Comparison of ENCODE assay signal across 14 mouse cellular contexts in the genomic region with DNA sequence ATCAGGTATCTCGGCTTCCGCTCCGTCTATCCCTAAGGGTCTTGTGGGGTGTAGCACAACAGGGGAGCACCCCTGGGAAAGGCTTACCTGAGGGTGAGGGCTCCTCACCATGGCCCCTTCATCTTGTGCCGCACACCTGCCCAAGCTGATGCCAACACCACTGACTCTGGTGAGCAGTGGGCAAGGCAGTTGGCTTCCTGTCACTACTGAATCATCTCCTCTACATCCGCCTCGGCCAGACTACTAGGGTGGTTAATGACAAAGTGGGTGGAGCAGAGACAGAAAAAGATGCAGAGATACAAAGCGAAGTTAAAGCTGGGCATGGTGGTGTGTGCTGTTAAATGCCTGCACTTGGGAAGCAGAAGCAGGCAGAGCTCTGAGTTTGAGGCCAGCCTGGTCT. TPM values are rescaled to one million over a fixed set of nuclear protein-coding genes. Genes with fewer than 3 reads are reported as not detected.
DNase-seq lines count a peak whose midpoint lies in the region; ATAC-seq and TF ChIP-seq lines count a peak whose summit lies in the region.
"Had no signal": no experiment of that assay in that cellular context is flagged by ENCODE, and none has a peak within 500 bp of the region (broad histone marks: within the 10 kb centered on the region; RNA-seq: fewer than 3 reads in every experiment).

Gene Lat2, minus strand, starts transcription at position 224 of the 400 bp plus-strand sequence.

- H3K9me3 ChIP-seq in intestine, embryonic 15.5 days = no peaks in the 10 kb centered on the region
- no peaks in the 10 kb centered on the region for H3K9me3 ChIP-seq in intestine, postnatal 0 days (ENCODE audit: control insufficient read depth)
- H3K9me3 ChIP-seq: midbrain, embryonic 13.5 days had no signal

- peaks cover 16% of the 10 kb centered on the region; the same call in 1 of the 2 replicates for H3K36me3 ChIP-seq in intestine, embryonic 15.5 days
- H3K36me3 ChIP-seq in intestine, postnatal 0 days (ENCODE audit: control insufficient read depth, insufficient read depth) = peaks cover 22% of the 10 kb centered on the region
- H3K36me3 ChIP-seq in macrophage (ENCODE audit: inconsistent target) = peaks cover 20% of the 10 kb centered on the region

- H3K9ac ChIP-seq in intestine, embryonic 15.5 days = no peak within 1 kb of the TSS
- no peak within 1 kb of the TSS for H3K9ac ChIP-seq in intestine, postnatal 0 days (ENCODE audit: low read depth, low read length)
- H3K9ac ChIP-seq: liver, embryonic 14.5 days; midbrain, embryonic 13.5 days had no signal

- H3K4me2 ChIP-seq in intestine, embryonic 15.5 days (replicated peaks) = no peak within 1 kb of the TSS
- H3K4me2 ChIP-seq in intestine, postnatal 0 days (replicated peaks; ENCODE audit: low read depth) = no peak within 1 kb of the TSS
- H3K4me2 ChIP-seq: midbrain, embryonic 13.5 days had no signal

- intact Hi-C loops in gastrocnemius, postnatal 36 days (cut with DNase I) = no loop called here

- no peak within 1 kb of the TSS for H3K4me3 ChIP-seq in intestine, embryonic 15.5 days (replicated peaks)
- H3K4me3 ChIP-seq in intestine, postnatal 0 days (ENCODE audit: low read depth, low read length) = no peak within 1 kb of the TSS
- H3K4me3 ChIP-seq in macrophage (ENCODE audit: inconsistent target) = peak within 1 kb of the TSS; percentile 79
- H3K4me3 ChIP-seq: midbrain, embryonic 13.5 days had no signal

- DNase-seq in spleen, adult 18-20 months = peak; percentile 49 to 54
- no peak for DNase-seq in spleen, adult 12 weeks (ENCODE audit: low spot score)
- no peak for DNase-seq in gastrocnemius, postnatal 36 days
- DNase-seq in gastrocnemius, postnatal 4 days (ENCODE audit: low spot score in 2 of 2) = no peak
- DNase-seq in frontal cortex, postnatal 10 days (ENCODE audit: low spot score in 2 of 2) = no peak
- DNase-seq: cerebellum, adult 2 months; heart, postnatal 36 days; kidney, postnatal 36 days had no signal

- ATAC-seq in intestine, embryonic 15.5 days = no peak
- ATAC-seq in intestine, postnatal 0 days = no peak
- ATAC-seq: midbrain, embryonic 13.5 days had no signal

- H3K4me1 ChIP-seq in intestine, embryonic 15.5 days (replicated peaks) = 0 out of 2 replicates have a peak, but pooled peaks cover 4% of the 10 kb centered on the region
- 0 out of 2 replicates have a peak, but pooled peaks cover 6% of the 10 kb centered on the region for H3K4me1 ChIP-seq in intestine, postnatal 0 days (replicated peaks; ENCODE audit: control insufficient read depth, insufficient read depth, low read length)

- peaks cover 92% of the 10 kb centered on the region for H3K79me2 ChIP-seq in macrophage (ENCODE audit: inconsistent target)

- WGBS in intestine, embryonic 15.5 days = 79% methylated on average over 7 of the region's 7 CpGs
- WGBS in intestine, postnatal 0 days = 80% methylated on average over 7 of the region's 7 CpGs
- WGBS in macrophage (ENCODE audit: missing documents) = 24% methylated on average over 7 of the region's 7 CpGs

- no peak for TF ChIP-seq CTCF in intestine, postnatal 0 days (IDR thresholded peaks at IDR 0.05; ENCODE audit: low read depth)

- H3K27me3 ChIP-seq in intestine, embryonic 15.5 days (replicated peaks) = no peaks in the 10 kb centered on the region
- no peaks in the 10 kb centered on the region for H3K27me3 ChIP-seq in intestine, postnatal 0 days (replicated peaks; ENCODE audit: control insufficient read depth, insufficient read depth, low read length)
- H3K27me3 ChIP-seq: midbrain, embryonic 13.5 days had no signal

- 0 out of 2 replicates have a peak within 1 kb of the TSS, but pooled peaks have one; percentile 3 for H3K27ac ChIP-seq in intestine, embryonic 15.5 days
- H3K27ac ChIP-seq in intestine, postnatal 0 days (ENCODE audit: low read depth, low read length) = no peak within 1 kb of the TSS
- peak within 1 kb of the TSS; percentile 99 for H3K27ac ChIP-seq in macrophage
- H3K27ac ChIP-seq: liver, embryonic 14.5 days; midbrain, embryonic 13.5 days; stomach, postnatal 0 days had no signal

RNA-seq across cellular contexts. Expression of gene Lat2, which starts in this region (rescaled TPM):
- 2.0 and 2.8 TPM in 2 replicates for polyA plus RNA-seq in intestine, embryonic 15.5 days (2015; fragmentation: Nextera tagmentation; extraction: Ambion mirVana)
- 1.3 and 1.4 TPM in 2 replicates for polyA plus RNA-seq in intestine, postnatal 0 days (2015; fragmentation: Nextera tagmentation; extraction: Ambion mirVana)
- 1,000 to 10,000 TPM in 1 of 26 experiments, 100 to 1,000 TPM in 25; 103 to 1,091 (median 578) TPM for total RNA-seq in macrophage (2018; cell fraction: chromatin; rRNA removed)
- total RNA-seq in macrophage (2018; cell fraction: cytosol; rRNA removed) = 100 to 1,000 TPM; 220 to 372 (median 288) TPM
- total RNA-seq in macrophage (2018; cell fraction: nucleus; rRNA removed) = 100 to 1,000 TPM in 25 of 26 experiments, 10 to 100 TPM in 1; 99.9 to 631 (median 425) TPM
- polyA plus RNA-seq in macrophage (2018) = 185 to 303 TPM (median 275 TPM) in 3 replicates
- total RNA-seq in gastrocnemius, postnatal 36 days (2021) = 1 to 10 TPM; 1.4 TPM
- 1 to 10 TPM; 4.5 to 6.3 TPM for total RNA-seq in gastrocnemius, postnatal 4 days (2021)

Comparison
In these comparisons a context has a peak if more than half of its experiments do, and no peak if none do; other contexts are left out.
1. RNA of gene Lat2 (polyA plus RNA-seq): 185 to 303 TPM in macrophage; 2.0 to 2.8 TPM in intestine, embryonic 15.5 days and 1.3 to 1.4 TPM in intestine, postnatal 0 days; every median in the first group is over 10 times any median in the second.
2. DNase-seq: peak in spleen, adult 18-20 months (2 of 2); none in spleen, adult 12 weeks (single experiment), gastrocnemius, postnatal 36 days (0 of 2), gastrocnemius, postnatal 4 days (0 of 2) and frontal cortex, postnatal 10 days (0 of 2).